Mouse (Mus musculus) brain, embryonic 14.5 days (tissue): ENCODE results near the gene Aldh3b2.

ENCODE experiments used
- CTCF ChIP-seq: fragments of 200-500 bp; IDR thresholded peaks from 2 replicates; pipeline ENCODE4 v1.5.1; 2012; ENCODE audit warnings: inconsistent platforms, mild to moderate bottlenecking, moderate library complexity, borderline replicate concordance; ENCODE audit not compliant: insufficient read depth, insufficient read length; ENCODE audit errors: extremely low read depth
- POLR2A ChIP-seq: fragments of 200-500 bp; IDR thresholded peaks from 2 replicates; pipeline ENCODE4 v1.6.1; 2012; ENCODE audit warnings: mild to moderate bottlenecking, inconsistent platforms, borderline replicate concordance; ENCODE audit not compliant: poor library complexity, insufficient read depth, insufficient read length, severe bottlenecking; ENCODE audit errors: extremely low read depth

GRCm38 (mm10) chr19:3996747-3997146 lies 24.6 kb downstream of the Aldh3b2 start:
- no peak for TF ChIP-seq CTCF
- no peak for TF ChIP-seq POLR2A
